Mouse (Mus musculus) B cell, adult (primary cell): ENCODE results near the gene Mras. TPM values are rescaled to one million over a fixed set of nuclear protein-coding genes. Genes with fewer than 3 reads are reported as not detected.

Experiments
- total RNA-seq: library from RNA; stranded (reverse); gene quantifications from 4 replicates; pipeline ENCODE4 v1.2.4, GENCODE M21; 2023; ENCODE audit not compliant: inconsistent age

Mras gene
- total RNA-seq: 0.39 to 0.48 TPM (median 0.45 TPM) in 3 of 4 replicates, not detected in the other

GRCm38 (mm10) chr9:99437031-99437764, at the start of gene Mras:
Gene Mras, minus strand, starts transcription at chr9:99437381.

GRCm38 (mm10) chr9:99451161-99451560, 14.0 kb upstream of the Mras start, which contains the start of gene Nme9:
Gene Nme9, plus strand, starts transcription at chr9:99451475.

GRCm38 (mm10) chr9:99357921-99358692, 79.1 kb downstream of the Mras start, which contains the start of gene Esyt3:
Gene Esyt3, minus strand, starts transcription at chr9:99358557.

Other genes starting within 250 kb of the Mras start
- not detected in 4 replicates for gene Faiml, start 200.1 kb downstream of the Mras start, total RNA-seq
- gene Cep70, start 194.0 kb downstream of the Mras start, total RNA-seq: 7.2 to 12.2 TPM (median 8.9 TPM) in 4 replicates
- not detected in 4 replicates for gene Esyt3, start 78.8 kb downstream of the Mras start, total RNA-seq
- gene Nme9, start 14.1 kb upstream of the Mras start, total RNA-seq: not detected in 4 replicates
- 29.2 to 31.3 TPM (median 30.7 TPM) in 4 replicates for gene Armc8, start 131.5 kb upstream of the Mras start, total RNA-seq
- gene Dbr1, start 138.4 kb upstream of the Mras start, total RNA-seq: 24.8 to 30.8 TPM (median 26.7 TPM) in 4 replicates
- gene A4gnt, start 175.1 kb upstream of the Mras start, total RNA-seq: not detected in 4 replicates
- not detected in 4 replicates for gene Dzip1l, start 192.1 kb upstream of the Mras start, total RNA-seq